25 mouse cellular contexts compared by ENCODE assay signal in genomic region chr6:111932596-111932995, GRCm38 (mm10).
A peak's percentile ranks its signal among the peaks of the same experiment; 100 is the strongest.
DNase-seq lines count a peak whose midpoint lies in the region; ATAC-seq and TF ChIP-seq lines count a peak whose summit lies in the region.
"Had no signal": no experiment of that assay in that cellular context is flagged by ENCODE, and none has a peak within 500 bp of the region (broad histone marks: within the 10 kb centered on the region; RNA-seq: fewer than 3 reads in every experiment).

No protein-coding gene starts in this region.

- peak; percentile 45 for ATAC-seq in forebrain, embryonic 16.5 days
- ATAC-seq in forebrain, embryonic 13.5 days, result no peak
- ATAC-seq: CD4-positive, CD25-positive, alpha-beta regulatory T cell, adult 4 months; hindbrain, embryonic 16.5 days; intestine, embryonic 15.5 days had no signal

- no peaks in the 10 kb centered on the region for H3K9me3 ChIP-seq in forebrain, embryonic 16.5 days (ENCODE audit: control insufficient read depth, low read length)
- no peaks in the 10 kb centered on the region for H3K9me3 ChIP-seq in forebrain, embryonic 13.5 days (replicated peaks)
- H3K9me3 ChIP-seq: embryonic facial prominence, embryonic 10.5 days; embryonic facial prominence, embryonic 13.5 days; heart, embryonic 10.5 days; heart, embryonic 13.5 days; intestine, embryonic 15.5 days had no signal

- intact Hi-C loops in left cerebral cortex, postnatal 4 days (cut with DNase I), result no loop called here

- DNase-seq in left cerebral cortex, postnatal 4 days, result peak; percentile 22
- no peak for DNase-seq in left cerebral cortex, adult 18-20 months (ENCODE audit: low spot score in 2 of 2)
- peak; percentile 20 for DNase-seq in brain, adult 2 months (ENCODE audit: low read depth, low spot score)
- peak; percentile 36 for DNase-seq in brain, embryonic 14.5 days (ENCODE audit: low read depth)
- DNase-seq: adrenal gland, adult 2 months; adrenal gland, postnatal 14 days; cerebellum, adult 18-20 months; cerebellum, adult 9-10 months; cerebellum, postnatal 36 days; embryo, embryonic 11 days; gastrocnemius, postnatal 25 days; heart, adult 18-20 months; heart, postnatal 14 days; heart, postnatal 4 days; kidney, adult 11 months had no signal

- H3K27me3 ChIP-seq in forebrain, embryonic 16.5 days (replicated peaks; ENCODE audit: control insufficient read depth, insufficient read depth, low read length), result no peaks in the 10 kb centered on the region
- H3K27me3 ChIP-seq in forebrain, embryonic 13.5 days, result no peaks in the 10 kb centered on the region
- H3K27me3 ChIP-seq: embryonic facial prominence, embryonic 13.5 days; heart, embryonic 13.5 days; intestine, embryonic 15.5 days had no signal

- H3K27ac ChIP-seq in forebrain, embryonic 16.5 days (ENCODE audit: low read length), result no peak overlapping the region
- no peak overlapping the region for H3K27ac ChIP-seq in forebrain, embryonic 13.5 days
- H3K27ac ChIP-seq: embryonic facial prominence, embryonic 10.5 days; embryonic facial prominence, embryonic 13.5 days; heart, embryonic 10.5 days; heart, embryonic 13.5 days; intestine, embryonic 15.5 days had no signal

- 35% methylated on average over 2 of the region's 2 CpGs for WGBS in forebrain, embryonic 16.5 days
- WGBS in forebrain, embryonic 13.5 days, result 79% methylated on average over 2 of the region's 2 CpGs

- TF ChIP-seq CTCF in brain, embryonic 14.5 days (IDR thresholded peaks at IDR 0.05; ENCODE audit: borderline replicate concordance, extremely low read depth, insufficient read depth, insufficient read length), result no peak

- H3K4me1 ChIP-seq in forebrain, embryonic 16.5 days (replicated peaks; ENCODE audit: control insufficient read depth, insufficient read depth, low read length), result no peaks in the 10 kb centered on the region; the same call in 1 of the 2 replicates
- H3K4me1 ChIP-seq in forebrain, embryonic 13.5 days, result no peaks in the 10 kb centered on the region
- H3K4me1 ChIP-seq: embryonic facial prominence, embryonic 10.5 days; embryonic facial prominence, embryonic 13.5 days; heart, embryonic 10.5 days; heart, embryonic 13.5 days; intestine, embryonic 15.5 days had no signal

- no peaks in the 10 kb centered on the region for H3K36me3 ChIP-seq in forebrain, embryonic 16.5 days (ENCODE audit: control insufficient read depth, insufficient read depth)
- H3K36me3 ChIP-seq in forebrain, embryonic 13.5 days (ENCODE audit: poor library complexity, severe bottlenecking), result no peaks in the 10 kb centered on the region
- H3K36me3 ChIP-seq: embryonic facial prominence, embryonic 10.5 days; embryonic facial prominence, embryonic 13.5 days; heart, embryonic 10.5 days; heart, embryonic 13.5 days; intestine, embryonic 15.5 days had no signal

- no peak overlapping the region for H3K4me2 ChIP-seq in forebrain, embryonic 16.5 days (ENCODE audit: low read length)
- H3K4me2 ChIP-seq in forebrain, embryonic 13.5 days, result no peak overlapping the region
- H3K4me2 ChIP-seq: embryonic facial prominence, embryonic 13.5 days; heart, embryonic 13.5 days; intestine, embryonic 15.5 days had no signal

- H3K4me3 ChIP-seq in forebrain, embryonic 16.5 days (replicated peaks; ENCODE audit: low read length), result no peak overlapping the region
- no peak overlapping the region for H3K4me3 ChIP-seq in forebrain, embryonic 13.5 days
- H3K4me3 ChIP-seq: embryonic facial prominence, embryonic 10.5 days; embryonic facial prominence, embryonic 13.5 days; erythroblast, embryonic 14.5 days; heart, embryonic 10.5 days; heart, embryonic 13.5 days; intestine, embryonic 15.5 days had no signal

- no peak overlapping the region for H3K9ac ChIP-seq in forebrain, embryonic 16.5 days (replicated peaks; ENCODE audit: low read depth, low read length)
- no peak overlapping the region for H3K9ac ChIP-seq in forebrain, embryonic 13.5 days
- H3K9ac ChIP-seq: embryonic facial prominence, embryonic 13.5 days; heart, embryonic 13.5 days; intestine, embryonic 15.5 days had no signal

- TF ChIP-seq POLR2A in brain, embryonic 14.5 days (IDR thresholded peaks at IDR 0.05; ENCODE audit: borderline replicate concordance, extremely low read depth, insufficient read depth, insufficient read length, poor library complexity, severe bottlenecking), result no peak

Comparison
In these comparisons a context has a peak if more than half of its experiments do, and no peak if none do; other contexts are left out.
1. DNase-seq: peak in left cerebral cortex, postnatal 4 days (single experiment), brain, adult 2 months (single experiment) and brain, embryonic 14.5 days (single experiment); none in left cerebral cortex, adult 18-20 months (0 of 2).